Mouse (Mus musculus): ENCODE results near the gene Cep170.

GRCm38 (mm10) chr1:176848613-176849290 is 34.9 kb upstream of the Cep170 start:
- no peak for TF ChIP-seq CTCF (IDR thresholded peaks at IDR 0.05; ENCODE audit: low read depth, low read length)
- no peak for TF ChIP-seq GATA1 (IDR thresholded peaks at IDR 0.05; ENCODE audit: borderline replicate concordance, low read length)
- TF ChIP-seq POLR2AphosphoS5 (IDR thresholded peaks at IDR 0.05; ENCODE audit: insufficient replicate concordance, low read depth, low read length) = no peak
- TF ChIP-seq TAL1 (conservative IDR thresholded peaks at IDR 0.05; ENCODE audit: low read depth, low read length) = no peak
